Mouse (Mus musculus) T-helper 17 cell (primary cell): Measurements from ENCODE around the gene Rpl10-ps3.

Experiments used
- in situ Hi-C, 2 experiments: fragments of 300-600 bp; cut with MboI, MseI; formaldehyde crosslinking; loops; 1 replicate in 1 of 2; 2 replicates in 1 of 2; pipeline ENCODE4 v1.15.1; 2025; ENCODE audit warnings: high pct_unique_total_duplicates in 2 of 2

Rpl10-ps3 gene

GRCm38 (mm10) chr9:50344868-50345267, at the start of gene Rpl10-ps3:
TSS of gene Rpl10-ps3 (minus strand) at chr9:50344968.
- in situ Hi-C loops: loop anchor here in 1 of 2 experiments (25.0 kb wide), 1 partner anchor 192 kb away; the partner anchor contains the start of gene Pts

- in situ Hi-C loops: no loop called here
Observed at GRCm38 (mm10) chr9:50375598-50375997, 30.8 kb upstream of the Rpl10-ps3 start.

- in situ Hi-C loops: no loop called here
Observed at GRCm38 (mm10) chr9:50374666-50375065, 29.9 kb upstream of the Rpl10-ps3 start.

DNA sequence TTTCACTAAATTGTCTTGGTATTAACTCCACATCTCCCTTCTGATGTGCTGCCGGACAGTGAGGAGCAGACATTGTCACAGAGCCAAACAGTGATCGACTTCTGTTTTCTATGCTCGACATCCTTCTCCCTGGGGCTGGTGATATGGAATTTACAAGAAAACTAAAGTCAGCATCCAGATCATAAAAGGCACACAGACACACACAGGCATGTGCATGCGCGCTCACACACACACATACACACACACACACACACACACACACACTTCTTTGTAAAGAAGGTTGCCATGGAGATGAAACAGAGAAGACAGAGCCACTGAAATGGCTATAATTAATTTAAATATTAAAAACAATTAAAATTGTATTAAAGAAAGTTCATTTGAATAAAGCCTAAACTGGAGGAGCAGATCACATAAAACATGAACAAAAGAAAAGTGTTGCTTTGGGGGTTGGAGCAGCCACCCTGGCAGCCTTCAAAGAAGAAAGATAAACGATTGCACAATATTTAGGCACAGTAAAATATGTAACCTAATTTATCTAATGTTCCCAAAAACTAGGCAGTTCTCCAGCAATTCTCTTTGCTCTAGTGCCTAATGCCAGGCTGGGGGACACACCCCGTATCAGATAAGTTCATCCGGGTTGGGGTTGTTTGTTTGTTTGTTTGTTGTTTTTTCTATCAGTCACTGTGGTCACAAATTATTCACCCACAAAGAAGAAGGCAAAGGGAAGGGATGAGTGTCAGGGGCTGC, 24.0 kb upstream of the Rpl10-ps3 start:
- in situ Hi-C loops: no loop called here

DNA sequence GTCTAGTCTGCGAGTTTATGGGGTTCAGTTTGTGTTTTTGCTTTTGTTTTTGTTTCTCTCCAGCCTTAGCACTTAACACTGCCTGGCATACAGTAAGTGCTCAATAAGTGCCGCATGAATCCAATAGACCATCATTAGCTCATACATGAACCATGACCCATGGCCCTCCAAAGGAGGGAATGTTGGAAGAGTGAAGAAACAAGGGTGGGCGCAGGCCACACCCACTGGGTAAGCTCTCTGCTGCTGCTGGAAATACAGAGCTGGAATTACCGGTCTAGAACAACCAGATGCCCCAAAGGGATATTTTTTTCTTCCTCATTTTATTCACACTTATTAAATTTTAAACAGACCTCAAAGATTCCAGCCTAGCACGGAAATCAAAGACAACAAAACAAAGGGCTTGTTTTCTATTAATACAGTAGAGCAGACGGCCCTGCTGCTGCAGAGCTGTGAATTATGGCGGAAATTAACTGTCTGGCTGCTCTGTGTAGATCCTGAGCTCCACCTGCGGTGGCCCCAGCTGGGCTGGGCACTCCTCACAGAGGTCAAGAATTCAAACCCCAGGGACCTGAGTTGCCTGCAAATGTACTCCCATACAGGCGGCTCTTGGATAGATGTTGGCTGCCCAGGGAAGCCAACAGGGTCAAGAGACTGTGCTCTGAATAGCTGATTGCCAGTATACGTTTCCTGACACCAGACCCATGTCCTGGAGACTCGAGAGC, 20.5 kb upstream of the Rpl10-ps3 start:
- in situ Hi-C loops: no loop called here

GRCm38 (mm10) chr9:50363962-50364361, 19.2 kb upstream of the Rpl10-ps3 start:
- in situ Hi-C loops: no loop called here

GRCm38 (mm10) chr9:50363259-50363658, 18.5 kb upstream of the Rpl10-ps3 start:
- in situ Hi-C loops: no loop called here

DNA sequence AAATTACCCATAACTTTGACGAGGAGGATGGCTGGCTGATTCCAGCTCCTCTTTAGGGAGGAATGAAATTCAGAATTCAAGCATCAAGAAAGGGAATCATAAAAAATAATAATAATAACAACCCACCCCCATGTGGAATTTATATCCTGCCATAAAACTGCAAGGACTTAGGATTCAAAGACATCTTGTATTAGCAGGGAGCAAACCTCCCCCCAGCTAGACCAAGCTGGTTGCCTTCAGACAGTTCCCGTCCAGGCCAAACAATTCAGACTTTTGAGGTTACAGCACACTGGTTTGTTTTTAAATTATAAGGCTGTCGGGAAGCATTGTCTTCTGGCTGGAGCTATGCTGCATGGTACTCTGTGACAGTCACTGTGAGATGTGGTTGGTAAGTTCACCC, 17.8 kb upstream of the Rpl10-ps3 start:
- in situ Hi-C loops: no loop called here

DNA sequence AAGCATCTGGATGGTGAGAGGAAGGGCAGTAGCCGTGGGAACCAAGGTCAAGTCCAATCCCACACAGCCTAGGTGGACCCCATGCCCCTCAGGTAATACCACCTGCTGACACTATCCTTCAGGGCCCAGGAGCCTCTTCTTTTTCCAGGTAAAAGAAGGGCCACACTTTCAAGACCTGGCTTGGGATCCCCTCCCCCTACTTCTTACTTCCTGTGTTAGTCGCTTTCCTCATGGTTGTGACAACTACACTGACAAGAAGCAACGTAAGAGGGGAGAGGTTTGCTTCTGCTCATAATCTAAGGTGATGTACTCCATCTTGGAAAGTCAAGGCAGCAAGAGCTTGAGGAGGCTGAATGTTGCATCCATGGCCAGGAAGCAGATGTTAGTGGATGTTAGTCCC, 15.6 kb upstream of the Rpl10-ps3 start:
- in situ Hi-C loops: no loop called here

DNA sequence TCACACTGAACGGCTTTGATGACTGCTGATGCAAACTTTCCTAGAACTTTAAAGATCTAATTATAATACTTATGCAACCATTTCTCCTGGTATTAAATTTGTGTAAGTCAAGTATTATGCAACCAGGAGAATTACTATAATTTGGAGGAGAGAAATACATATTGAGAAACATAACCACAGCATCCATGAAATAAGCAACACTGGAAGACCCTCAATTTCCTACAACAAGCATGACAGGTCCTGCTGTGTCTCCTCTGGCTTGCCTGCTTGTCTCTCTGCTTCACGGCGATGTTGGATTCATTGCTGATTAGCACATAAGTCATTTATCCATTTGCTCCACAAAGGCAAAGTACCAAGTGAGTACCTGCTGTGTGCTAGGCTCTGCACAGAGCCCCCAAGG, 12.6 kb upstream of the Rpl10-ps3 start:
- in situ Hi-C loops: no loop called here

DNA sequence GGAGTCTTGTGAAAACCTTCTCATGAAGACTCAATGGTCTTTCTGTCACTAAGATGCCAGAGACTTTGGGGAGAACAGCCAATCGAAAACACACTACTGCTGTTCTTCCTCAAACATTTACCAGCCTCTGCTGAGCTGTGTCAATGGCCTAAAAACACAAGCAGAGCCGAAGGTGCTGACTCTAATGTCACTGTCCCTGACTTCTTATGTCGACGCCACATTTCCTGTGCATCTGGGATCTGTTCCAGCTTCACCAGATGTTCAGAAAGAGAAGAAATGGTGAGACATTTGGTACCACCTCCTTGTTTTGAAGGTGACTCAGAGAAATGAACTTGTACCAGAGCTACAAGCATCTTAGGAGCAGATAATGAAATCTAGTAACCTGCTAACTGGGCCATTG, 7.0 kb upstream of the Rpl10-ps3 start:
- in situ Hi-C loops: no loop called here

- in situ Hi-C loops: no loop called here
Observed at GRCm38 (mm10) chr9:50350571-50350970, 5.8 kb upstream of the Rpl10-ps3 start.

DNA sequence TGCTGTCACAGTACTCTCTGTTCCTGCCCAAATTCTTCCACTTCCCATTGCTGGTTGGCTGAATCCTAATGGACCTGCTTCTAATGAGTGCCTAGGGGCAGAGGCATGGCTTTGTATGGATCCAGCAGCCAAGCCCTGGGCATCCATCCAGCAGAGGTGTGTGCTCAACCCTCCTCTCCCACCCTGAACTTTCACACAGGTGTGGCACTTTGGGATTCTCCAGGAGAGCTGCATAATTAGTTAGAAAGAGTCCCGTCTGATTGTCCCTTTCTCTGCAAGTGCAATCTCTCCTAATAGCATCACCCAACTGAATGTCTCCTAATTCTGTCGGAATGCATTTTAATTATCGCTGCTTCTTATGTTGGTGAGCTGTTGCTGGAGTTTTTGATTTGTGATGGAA, 4.4 kb upstream of the Rpl10-ps3 start:
- in situ Hi-C loops: loop anchor here in 1 of 2 experiments (25.0 kb wide), 1 partner anchor 188 kb away; the partner anchor contains the start of gene Pts

- in situ Hi-C loops: loop anchor here in 1 of 2 experiments (25.0 kb wide), 1 partner anchor 189 kb away; the partner anchor contains the start of gene Pts
Observed at GRCm38 (mm10) chr9:50348256-50348655, 3.5 kb upstream of the Rpl10-ps3 start.

- in situ Hi-C loops: loop anchor here (5.0 to 25.0 kb wide), 4 partner anchors 77 to 202 kb away; partner anchors contain the start of gene Pts (in 1 of the 2)
Observed at GRCm38 (mm10) chr9:50335539-50336325, 9.0 kb downstream of the Rpl10-ps3 start.

DNA sequence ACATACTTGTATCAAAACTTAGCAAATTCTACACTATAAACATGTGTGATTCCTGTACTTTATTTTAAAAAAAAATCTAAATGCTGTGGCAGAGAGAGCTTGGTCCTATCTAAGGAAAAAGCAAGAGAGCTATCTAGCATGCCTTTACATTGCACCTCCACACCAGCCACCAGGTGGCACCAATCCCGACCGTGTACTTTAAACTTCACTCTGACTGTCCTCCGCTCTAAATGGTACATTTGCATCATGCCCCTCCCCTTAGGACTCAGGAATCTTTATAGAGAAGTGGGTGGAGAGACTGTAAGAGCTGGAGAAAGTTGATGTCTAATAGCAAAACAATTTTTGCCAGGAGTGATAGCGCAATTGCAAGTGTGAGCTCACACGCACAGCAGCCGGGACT, 11.4 kb downstream of the Rpl10-ps3 start:
- in situ Hi-C loops: loop anchor here in 1 of 2 experiments (10.0 to 25.0 kb wide), 2 partner anchors 101 to 204 kb away; partner anchors contain the start of gene Pts

DNA sequence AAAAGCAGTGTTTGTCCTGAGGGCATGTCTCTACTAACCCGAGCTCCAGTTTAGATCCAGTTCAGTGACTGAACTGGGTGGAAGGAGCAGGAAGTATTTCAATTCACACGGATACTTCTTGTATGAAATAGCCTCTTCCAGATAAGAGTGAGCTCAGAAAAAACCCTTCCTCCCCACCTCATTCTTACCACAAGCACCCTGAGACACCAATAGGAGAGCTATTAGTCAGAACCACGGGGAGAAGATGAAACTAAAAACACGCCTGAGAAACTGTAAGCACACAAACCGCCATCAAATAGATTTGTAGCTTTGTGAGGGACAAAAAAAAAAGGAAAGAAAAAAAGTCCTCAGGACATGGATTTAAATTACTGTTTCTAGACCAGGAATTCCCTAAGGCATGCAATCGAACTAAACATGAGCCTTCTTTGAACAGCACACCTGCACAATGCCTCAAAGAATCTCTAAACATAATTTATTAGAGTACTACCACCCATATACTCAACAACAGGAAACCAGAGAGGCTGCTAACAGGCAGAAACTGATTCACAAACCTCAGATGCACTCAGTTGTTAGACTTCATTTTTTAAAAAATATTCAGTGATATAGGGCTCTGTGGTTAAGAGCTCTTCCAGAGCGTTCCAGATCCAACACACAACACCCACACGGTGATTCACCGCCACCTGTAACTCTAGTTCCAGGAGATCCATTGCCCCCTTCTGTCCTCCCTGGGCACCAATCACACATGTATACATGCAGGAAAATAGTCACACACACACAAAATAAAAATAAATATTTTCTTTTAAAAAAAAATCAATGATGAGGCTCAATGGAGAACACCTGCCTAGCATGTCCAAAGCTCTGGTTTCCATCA, 20.2 kb downstream of the Rpl10-ps3 start:
- in situ Hi-C loops: loop anchor here in 1 of 2 experiments (25.0 kb wide), 1 partner anchor 213 kb away; the partner anchor contains the start of gene Pts

GRCm38 (mm10) chr9:50320729-50321128, 24.0 kb downstream of the Rpl10-ps3 start:
- in situ Hi-C loops: no loop called here

DNA sequence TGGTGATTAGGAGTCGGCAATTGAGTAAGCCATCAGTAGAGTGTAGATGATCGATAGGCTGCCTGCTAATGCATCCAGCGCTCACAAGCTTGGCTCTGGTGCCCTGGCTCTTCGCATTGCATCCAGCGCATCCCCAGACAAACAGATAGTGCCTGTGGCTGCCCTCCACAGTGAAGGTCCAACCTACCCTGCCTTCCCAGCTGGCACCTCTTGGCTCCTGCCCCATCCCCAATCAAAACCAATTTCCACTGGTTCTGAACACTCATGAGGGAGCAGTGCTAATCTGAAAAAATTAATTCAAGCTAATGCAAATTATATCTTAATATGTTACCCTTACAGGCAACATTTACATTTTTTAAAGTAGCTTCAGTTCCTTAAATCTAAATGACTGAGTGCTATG, 25.3 kb downstream of the Rpl10-ps3 start:
- in situ Hi-C loops: no loop called here

GRCm38 (mm10) chr9:50317299-50317698, 27.5 kb downstream of the Rpl10-ps3 start:
- in situ Hi-C loops: no loop called here

DNA sequence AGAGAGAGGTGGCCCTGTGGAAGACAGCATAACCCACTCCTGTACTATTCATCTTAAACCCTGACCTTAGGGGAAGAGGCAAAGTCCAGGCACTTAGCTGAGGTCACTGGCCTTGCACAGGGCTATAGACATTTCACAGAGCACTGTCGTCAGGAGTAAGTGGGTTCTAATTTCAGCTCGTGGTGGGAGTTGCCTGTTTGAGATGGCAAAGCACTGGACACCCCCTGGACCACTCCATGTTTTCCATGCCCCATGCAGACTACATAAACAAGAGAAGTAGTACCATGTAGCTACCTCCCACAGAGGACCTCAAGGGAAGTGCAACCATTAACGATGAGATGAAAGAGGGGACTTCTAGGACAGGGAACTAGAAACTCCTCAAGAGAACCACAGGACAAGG, 29.1 kb downstream of the Rpl10-ps3 start:
- in situ Hi-C loops: no loop called here
